Comparison of ENCODE assay signal across 8 mouse cellular contexts in genomic region chr17:83323410-83324268, GRCm38 (mm10). TPM values are rescaled to one million over a fixed set of nuclear protein-coding genes. Genes with fewer than 3 reads are reported as not detected.
DNase-seq lines count a peak whose midpoint lies in the region; ATAC-seq lines count a peak whose summit lies in the region.

No protein-coding gene starts in this region.

- H3K36me3 ChIP-seq in heart, embryonic 12.5 days: no peaks in the 10 kb centered on the region
- no peaks in the 10 kb centered on the region for H3K36me3 ChIP-seq in kidney, embryonic 16.5 days (ENCODE audit: insufficient read depth, low read length)

- ATAC-seq in heart, embryonic 12.5 days (ENCODE audit: insufficient number of reproducible peaks, low FRiP score): no peak
- ATAC-seq in common myeloid progenitor, adult 5-6 weeks (replicated peaks; ENCODE audit: low read depth, poor library complexity, severe bottlenecking): peak; percentile 57
- ATAC-seq in kidney, embryonic 16.5 days (ENCODE audit: low FRiP score, low TSS enrichment): peak; percentile 44
- ATAC-seq in megakaryocyte, adult 5-6 weeks (ENCODE audit: poor library complexity, severe bottlenecking): peak; percentile 47; the same call in 1 of the 2 replicates

- no peak overlapping the region for H3K4me3 ChIP-seq in heart, embryonic 12.5 days
- H3K4me3 ChIP-seq in kidney, embryonic 16.5 days (ENCODE audit: low read length): no peak overlapping the region

- H3K27ac ChIP-seq in heart, embryonic 12.5 days (ENCODE audit: poor library complexity, severe bottlenecking): peak overlapping the region; percentile 86
- H3K27ac ChIP-seq in kidney, embryonic 16.5 days (ENCODE audit: low read length): peak overlapping the region; percentile 89

- peaks cover 41% of the 10 kb centered on the region for H3K4me1 ChIP-seq in heart, embryonic 12.5 days (replicated peaks)
- H3K4me1 ChIP-seq in kidney, embryonic 16.5 days (ENCODE audit: insufficient read depth, low read length): peaks cover 25% of the 10 kb centered on the region

- intact Hi-C loops in heart, postnatal 14 days (cut with DNase I): loop anchor here (5.0 kb wide), 1 partner anchor 46 kb away; no protein-coding TSS in a partner anchor

- peaks cover 11% of the 10 kb centered on the region for H3K9me3 ChIP-seq in heart, embryonic 12.5 days (replicated peaks)
- H3K9me3 ChIP-seq in kidney, embryonic 16.5 days (ENCODE audit: low read length): peaks cover 7% of the 10 kb centered on the region; the same call in 1 of the 2 replicates

- DNase-seq in heart, postnatal 14 days: no peak
- no peak for DNase-seq in cerebellum, adult 11 months
- no peak for DNase-seq in thymus, adult 18-20 months
- no peak for DNase-seq in MN1 (ENCODE audit: low spot score)

- H3K9ac ChIP-seq in heart, embryonic 12.5 days: no peak overlapping the region
- H3K9ac ChIP-seq in kidney, embryonic 16.5 days (replicated peaks; ENCODE audit: low read length): peak overlapping the region; percentile 48; the same call in 1 of the 2 replicates

- peak overlapping the region; percentile 70 for H3K4me2 ChIP-seq in heart, embryonic 12.5 days
- peak overlapping the region; percentile 53; the same call in 1 of the 2 replicates for H3K4me2 ChIP-seq in kidney, embryonic 16.5 days (replicated peaks; ENCODE audit: low read depth, low read length)

- H3K27me3 ChIP-seq in heart, embryonic 12.5 days (replicated peaks): no peaks in the 10 kb centered on the region
- no peaks in the 10 kb centered on the region for H3K27me3 ChIP-seq in kidney, embryonic 16.5 days (ENCODE audit: insufficient read depth, low read length)

- WGBS in heart, embryonic 12.5 days: 34% methylated on average over 19 of the region's 19 CpGs
- 24% methylated on average over 19 of the region's 19 CpGs for WGBS in kidney, embryonic 16.5 days

RNA-seq across cellular contexts. Expression of gene Eml4, which starts 27.1 kb away (rescaled TPM):
- polyA plus RNA-seq in heart, embryonic 12.5 days (2016; fragmentation: Nextera tagmentation; extraction: Ambion mirVana): 27.6 and 32.4 TPM in 2 replicates
- total RNA-seq in heart, postnatal 14 days (2021): 1 to 10 TPM; 8.3 TPM
- total RNA-seq in common myeloid progenitor, adult 5-6 weeks (2017): 66.6 and 76.2 TPM in 2 replicates
- 34.4 and 36.2 TPM in 2 replicates for polyA plus RNA-seq in kidney, embryonic 16.5 days (2015; fragmentation: Nextera tagmentation; extraction: Ambion mirVana)
- 28.1 and 30.8 TPM in 2 replicates for total RNA-seq in megakaryocyte, adult 5-6 weeks (2015)
- 43.8 and 59.8 TPM in 2 replicates for total RNA-seq in megakaryocyte, adult 5-6 weeks (2017)
